Mouse (Mus musculus) intestine, postnatal 0 days (tissue): Measurements from ENCODE around the gene Mlycd. TPM values are rescaled to one million over a fixed set of nuclear protein-coding genes. Genes with fewer than 3 reads are reported as not detected.

Source experiments
- ATAC-seq: fragments of 200-750 bp; cut with Nextera tagmentation; 2 replicates; pipeline ENCODE4 v1.8.0; 2017; ENCODE audit warnings: mild to moderate bottlenecking, moderate TSS enrichment, moderate library complexity
- H3K27ac ChIP-seq: fragments of 300-500 bp; sonication (generic); 2 replicates; pipeline ENCODE4 v1.5.1; 2014; ENCODE audit warnings: mild to moderate bottlenecking, low read depth, low read length, moderate library complexity
- H3K27me3 ChIP-seq: fragments of 300-500 bp; sonication (generic); replicated peaks from 2 replicates; pipeline ENCODE4 v1.6.1; 2014; ENCODE audit warnings: low read length, mixed read lengths; ENCODE audit not compliant: control insufficient read depth, insufficient read depth
- H3K36me3 ChIP-seq: fragments of 300-500 bp; sonication (generic); 2 replicates; pipeline ENCODE4 v1.6.1; 2014; ENCODE audit warnings: mild to moderate bottlenecking, moderate library complexity; ENCODE audit not compliant: control insufficient read depth, insufficient read depth
- H3K4me1 ChIP-seq: fragments of 300-500 bp; sonication (generic); replicated peaks from 2 replicates; pipeline ENCODE4 v1.6.1; 2014; ENCODE audit warnings: antibody characterized with exemption, low read length, mixed read lengths; ENCODE audit not compliant: control insufficient read depth, insufficient read depth
- H3K4me2 ChIP-seq: fragments of 300-500 bp; sonication (generic); replicated peaks from 2 replicates; pipeline ENCODE4 v1.6.1; 2014; ENCODE audit warnings: low read depth, mild to moderate bottlenecking, moderate library complexity
- H3K4me3 ChIP-seq: fragments of 300-500 bp; sonication (generic); 2 replicates; pipeline ENCODE4 v1.5.1; 2014; ENCODE audit warnings: low read depth, low read length
- H3K9ac ChIP-seq: fragments of 300-500 bp; sonication (generic); 2 replicates; pipeline ENCODE4 v1.6.1; 2014; ENCODE audit warnings: mild to moderate bottlenecking, low read depth, low read length
- H3K9me3 ChIP-seq: fragments of 300-500 bp; sonication (generic); 2 replicates; pipeline ENCODE4 v1.6.1; 2016; ENCODE audit warnings: mixed run types; ENCODE audit not compliant: control insufficient read depth
- CTCF ChIP-seq: sonication (generic); IDR thresholded peaks from 2 replicates; pipeline ENCODE4 v1.5.1; 2016; ENCODE audit warnings: low read depth, mild to moderate bottlenecking, control low read depth, antibody characterized with exemption, moderate library complexity
- WGBS: fragments of 180-500 bp; shearing (Covaris S2); extraction: QIAGEN DNeasy Blood & Tissue Kit; methylation state at CpG from one replicate; pipeline ENCODE4 v1.1.7; 2014; 5-methylcytosine and 5-hydroxymethylcytosine counted together
- polyA plus RNA-seq: library from polyadenylated mRNA; unstranded; fragments of >200 nt; fragmentation: Nextera tagmentation; extraction: Ambion mirVana; gene quantifications from 2 replicates; pipeline ENCODE4 v1.2.1, GENCODE M21; 2015

Mlycd gene
- polyA plus RNA-seq, 1 experiment from 2014 or later = 29.0 TPM

GRCm38 (mm10) chr8:119412037-119412734 lies 17.5 kb downstream of the Mlycd start:
- peak overlapping the region; percentile 58; the same call in 1 of the 2 replicates for H3K4me2 ChIP-seq
- H3K9me3 ChIP-seq = no peaks in the 10 kb centered on the region
- no peak overlapping the region for H3K27ac ChIP-seq
- 56% methylated on average over 10 of the region's 10 CpGs for whole genome bisulfite sequencing
- no peak overlapping the region for H3K9ac ChIP-seq
- no peak for ATAC-seq
- H3K4me3 ChIP-seq = no peak overlapping the region
- TF ChIP-seq CTCF = peak; percentile 42
- no peaks in the 10 kb centered on the region for H3K4me1 ChIP-seq
- H3K27me3 ChIP-seq = no peaks in the 10 kb centered on the region
- peaks cover 44% of the 10 kb centered on the region for H3K36me3 ChIP-seq

GRCm38 (mm10) chr8:119412735-119413498 lies 18.2 kb downstream of the Mlycd start:
- peak overlapping the region; percentile 32; the same call in 1 of the 2 replicates for H3K9ac ChIP-seq
- WGBS = 13% methylated on average over 18 of the region's 18 CpGs
- peak; percentile 51; the same call in 1 of the 2 replicates for ATAC-seq

GRCm38 (mm10) chr8:119413605-119414004 lies 18.9 kb downstream of the Mlycd start:
- no peaks in the 10 kb centered on the region for H3K27me3 ChIP-seq
- no peak overlapping the region for H3K27ac ChIP-seq
- no peak for ATAC-seq
- H3K4me3 ChIP-seq = no peak overlapping the region
- TF ChIP-seq CTCF = no peak
- no peak overlapping the region for H3K4me2 ChIP-seq
- WGBS = 86% methylated on average over 10 of the region's 10 CpGs
- no peaks in the 10 kb centered on the region for H3K9me3 ChIP-seq
- peaks cover 31% of the 10 kb centered on the region for H3K36me3 ChIP-seq
- H3K9ac ChIP-seq = no peak overlapping the region
- no peaks in the 10 kb centered on the region for H3K4me1 ChIP-seq

More at GRCm38 (mm10) chr8:119412735-119413498, 18.2 kb downstream of the Mlycd start:
- Histone ChIP-seq H3K27me3 (no peaks in the 10 kb centered on the region), H3K9me3 (no peaks in the 10 kb centered on the region), H3K4me1 (no peaks in the 10 kb centered on the region), H3K36me3 (peaks cover 38% of the 10 kb centered on the region), H3K4me2 (peak overlapping the region; percentile 58), H3K4me3 (no peak overlapping the region), H3K27ac (no peak overlapping the region)
- TF ChIP-seq CTCF = peak; percentile 96

- 78% methylated on average over 7 of the region's 7 CpGs for WGBS
Observed at GRCm38 (mm10) chr8:119420318-119420717, 25.6 kb downstream of the Mlycd start.

GRCm38 (mm10) chr8:119421603-119422122 lies 27.0 kb downstream of the Mlycd start:
- Histone ChIP-seq H3K36me3 (no peaks in the 10 kb centered on the region; the same call in 1 of the 2 replicates), H3K4me2 (no peak overlapping the region), H3K4me1 (0 out of 2 replicates have a peak, but pooled peaks cover 2% of the 10 kb centered on the region), H3K9me3 (no peaks in the 10 kb centered on the region), H3K9ac (no peak overlapping the region), H3K27me3 (no peaks in the 10 kb centered on the region), H3K27ac (no peak overlapping the region), H3K4me3 (no peak overlapping the region)
- no peak for ATAC-seq
- 69% methylated on average over 9 of the region's 9 CpGs for WGBS
- no peak for TF ChIP-seq CTCF

More at GRCm38 (mm10) chr8:119420318-119420717, 25.6 kb downstream of the Mlycd start:
- H3K4me3 ChIP-seq = no peak overlapping the region
- no peaks in the 10 kb centered on the region; the same call in 1 of the 2 replicates for H3K36me3 ChIP-seq
- H3K9ac ChIP-seq = no peak overlapping the region
- H3K4me2 ChIP-seq = no peak overlapping the region
- ATAC-seq = no peak
- TF ChIP-seq CTCF = no peak
- no peaks in the 10 kb centered on the region for H3K27me3 ChIP-seq
- H3K4me1 ChIP-seq = 0 out of 2 replicates have a peak, but pooled peaks cover 2% of the 10 kb centered on the region
- H3K27ac ChIP-seq = no peak overlapping the region
- H3K9me3 ChIP-seq = no peaks in the 10 kb centered on the region

- Histone ChIP-seq H3K9me3 (no peaks in the 10 kb centered on the region), H3K27me3 (no peaks in the 10 kb centered on the region), H3K4me1 (0 out of 2 replicates have a peak, but pooled peaks cover 2% of the 10 kb centered on the region), H3K36me3 (no peaks in the 10 kb centered on the region; the same call in 1 of the 2 replicates), H3K9ac (no peak overlapping the region), H3K27ac (no peak overlapping the region), H3K4me3 (no peak overlapping the region), H3K4me2 (no peak overlapping the region)
- no peak for TF ChIP-seq CTCF
- WGBS = 73% methylated on average over 9 of the region's 9 CpGs
- no peak for ATAC-seq
Observed at GRCm38 (mm10) chr8:119422123-119422711, 27.5 kb downstream of the Mlycd start.
